Mouse (Mus musculus) neural tube, embryonic 14.5 days (tissue): ENCODE results near the gene Mtf1. TPM values are rescaled to one million over a fixed set of nuclear protein-coding genes. Genes with fewer than 3 reads are reported as not detected.

Experiments used
- ATAC-seq: fragments of 200-750 bp; cut with Nextera tagmentation; 2 replicates; pipeline ENCODE4 v1.8.0; 2017; ENCODE audit warnings: low read depth, mild to moderate bottlenecking, moderate TSS enrichment, moderate library complexity
- H3K27ac ChIP-seq: fragments of 300-500 bp; sonication (generic); 2 replicates; pipeline ENCODE4 v1.5.1; 2014; ENCODE audit warnings: low read depth, mild to moderate bottlenecking, control low read depth, low read length, moderate library complexity, mixed read lengths
- H3K27me3 ChIP-seq: fragments of 300-500 bp; sonication (generic); 2 replicates; pipeline ENCODE4 v1.6.1; 2014; ENCODE audit warnings: low read length; ENCODE audit not compliant: control insufficient read depth, insufficient read depth
- H3K36me3 ChIP-seq: fragments of 300-500 bp; sonication (generic); 2 replicates; pipeline ENCODE4 v1.6.1; 2014; ENCODE audit warnings: low read length, mixed read lengths; ENCODE audit not compliant: control insufficient read depth, insufficient read depth
- H3K4me1 ChIP-seq: fragments of 300-500 bp; sonication (generic); 2 replicates; pipeline ENCODE4 v1.6.1; 2014; ENCODE audit warnings: low read length; ENCODE audit not compliant: control insufficient read depth, insufficient read depth
- H3K4me2 ChIP-seq: fragments of 300-500 bp; sonication (generic); 2 replicates; pipeline ENCODE4 v1.6.1; 2014; ENCODE audit warnings: mild to moderate bottlenecking, low read depth, low read length, control low read depth
- H3K4me3 ChIP-seq: fragments of 300-500 bp; sonication (generic); 2 replicates; pipeline ENCODE4 v1.5.1; 2014; ENCODE audit warnings: low read depth, low read length, control low read depth, mixed read lengths
- H3K9ac ChIP-seq: fragments of 300-500 bp; sonication (generic); replicated peaks from 2 replicates; pipeline ENCODE4 v1.6.1; 2014; ENCODE audit warnings: low read depth, mild to moderate bottlenecking, control low read depth, low read length, mixed read lengths
- H3K9me3 ChIP-seq: fragments of 300-500 bp; sonication (generic); 2 replicates; pipeline ENCODE4 v1.6.1; 2016; ENCODE audit warnings: low read length; ENCODE audit not compliant: control insufficient read depth
- WGBS: fragments of 180-500 bp; shearing (Covaris S2); extraction: QIAGEN DNeasy Blood & Tissue Kit; methylation state at CpG from one replicate; pipeline ENCODE4 v1.1.7; 2014; 5-methylcytosine and 5-hydroxymethylcytosine counted together
- polyA plus RNA-seq: library from polyadenylated mRNA; unstranded; fragments of >200 nt; fragmentation: Nextera tagmentation; extraction: Ambion mirVana; gene quantifications from 2 replicates; pipeline ENCODE4 v1.2.1, GENCODE M21; 2014

Gene Mtf1
- polyA plus RNA-seq, 1 experiment from 2014 or later, result 11.9 TPM

DNA sequence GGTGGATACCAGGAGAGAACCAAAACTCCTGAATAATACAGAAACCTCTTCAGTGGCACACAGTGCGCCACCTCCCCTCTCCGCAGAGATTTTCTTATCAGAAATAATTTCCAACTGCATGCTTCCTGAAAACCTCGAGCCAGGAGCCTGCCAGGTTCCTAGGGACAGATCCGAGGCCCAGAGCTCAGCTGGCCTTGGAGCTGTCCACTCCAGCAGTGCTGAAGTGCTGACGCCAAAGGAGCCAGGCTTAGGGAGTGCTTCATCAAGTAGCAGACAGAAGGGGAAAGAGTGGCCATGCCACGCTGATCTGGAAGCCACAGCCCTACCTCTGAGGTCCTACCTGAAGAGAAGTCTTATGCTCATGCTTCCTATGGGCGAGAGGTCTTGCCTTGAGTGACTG lies 58.5 kb downstream of the Mtf1 start:
- WGBS, result 21% methylated on average over 7 of the region's 7 CpGs
- peaks cover 15% of the 10 kb centered on the region for H3K4me1 ChIP-seq

DNA sequence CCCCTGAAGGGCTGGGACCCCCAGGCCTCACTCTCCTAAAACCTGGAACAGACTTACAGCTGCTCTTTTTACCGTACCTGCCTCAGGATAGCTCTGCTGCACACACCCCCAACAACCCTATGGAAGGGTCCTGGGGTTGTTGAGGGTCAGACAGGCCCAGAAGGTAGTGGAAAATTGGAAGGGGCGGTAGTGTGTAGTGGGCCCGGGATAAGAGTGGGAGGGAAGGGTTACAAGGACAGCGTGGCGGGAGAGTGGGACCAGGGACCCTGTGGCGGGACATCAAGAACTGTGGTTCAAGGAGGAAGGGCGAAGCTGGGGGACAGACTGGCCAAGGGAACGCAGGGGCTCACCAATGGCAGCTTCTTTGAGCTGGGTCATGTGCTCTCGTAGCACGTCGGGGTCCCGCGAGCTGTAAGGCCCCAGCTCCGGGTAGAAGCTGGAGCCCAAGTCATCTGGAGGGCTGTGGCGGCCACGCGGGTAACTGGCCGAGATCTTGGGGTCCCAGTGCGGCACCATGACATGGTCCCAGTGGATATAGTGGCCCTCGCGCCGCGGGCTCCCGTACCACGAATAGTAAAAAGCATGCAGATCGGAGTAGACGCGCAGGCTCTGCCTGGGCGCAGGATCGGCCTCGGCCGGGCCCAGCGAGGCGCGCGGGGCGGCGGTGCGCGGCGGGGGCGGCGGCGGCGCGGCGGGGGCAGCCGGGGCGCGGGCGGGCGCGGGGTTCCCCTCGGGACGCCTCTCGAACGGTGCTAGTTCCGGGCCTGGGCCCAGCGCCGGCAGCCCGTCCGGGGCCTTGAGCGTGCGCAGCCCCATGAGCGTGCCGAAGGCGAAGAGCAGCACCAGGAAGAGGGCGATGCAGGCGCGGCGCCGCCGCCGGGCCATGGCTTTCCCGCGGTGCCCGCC lies 59.6 kb downstream of the Mtf1 start, which contains the start of gene Maneal:
Gene Maneal (minus strand): TSS at position 889 of the 906 bp plus-strand sequence.
- Histone ChIP-seq H3K9me3 (no peaks in the 10 kb centered on the region), H3K9ac (peak within 1 kb of the TSS; percentile 88), H3K4me3 (peak within 1 kb of the TSS; percentile 78), H3K27me3 (no peaks in the 10 kb centered on the region), H3K4me2 (peak within 1 kb of the TSS; percentile 90), H3K36me3 (peaks cover 19% of the 10 kb centered on the region), H3K27ac (peak within 1 kb of the TSS; percentile 82), H3K4me1 (peaks cover 15% of the 10 kb centered on the region)
- 2% methylated on average over 49 of the region's 77 CpGs for WGBS
- ATAC-seq, result peak; percentile 67

More for the DNA sequence above, 58.5 kb downstream of the Mtf1 start:
- Histone ChIP-seq H3K27me3 (no peaks in the 10 kb centered on the region), H3K4me3 (peak overlapping the region; percentile 78), H3K9ac (peak overlapping the region; percentile 22; the same call in 1 of the 2 replicates), H3K4me2 (peak overlapping the region; percentile 90), H3K9me3 (no peaks in the 10 kb centered on the region), H3K36me3 (peaks cover 30% of the 10 kb centered on the region), H3K27ac (no peak overlapping the region)
- no peak for ATAC-seq

DNA sequence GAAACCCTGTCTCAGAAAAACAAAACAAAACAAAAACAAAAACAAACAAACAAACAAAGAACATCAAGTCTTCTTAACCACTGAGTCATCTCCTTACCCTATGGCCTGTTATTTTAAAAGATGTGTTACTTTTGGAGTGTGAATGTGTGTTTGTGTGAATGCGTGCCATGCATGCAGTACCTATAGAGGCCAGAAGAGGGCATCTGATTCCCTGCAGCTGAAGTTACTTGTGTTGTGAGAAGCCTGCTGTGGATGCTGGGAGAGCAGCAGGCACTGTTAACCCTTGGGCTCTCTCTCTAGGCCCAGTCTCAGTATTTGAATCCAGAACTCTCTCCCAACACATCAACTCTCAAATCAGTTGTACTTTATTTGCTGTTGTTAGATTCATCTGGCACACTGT lies 70.8 kb downstream of the Mtf1 start:
- Histone ChIP-seq H3K4me2 (no peak overlapping the region), H3K9me3 (no peaks in the 10 kb centered on the region), H3K27me3 (no peaks in the 10 kb centered on the region), H3K27ac (no peak overlapping the region), H3K36me3 (no peaks in the 10 kb centered on the region), H3K4me3 (no peak overlapping the region), H3K9ac (no peak overlapping the region), H3K4me1 (no peaks in the 10 kb centered on the region)
- 92% methylated on average over 1 of the region's 1 CpGs for WGBS
- ATAC-seq, result no peak

DNA sequence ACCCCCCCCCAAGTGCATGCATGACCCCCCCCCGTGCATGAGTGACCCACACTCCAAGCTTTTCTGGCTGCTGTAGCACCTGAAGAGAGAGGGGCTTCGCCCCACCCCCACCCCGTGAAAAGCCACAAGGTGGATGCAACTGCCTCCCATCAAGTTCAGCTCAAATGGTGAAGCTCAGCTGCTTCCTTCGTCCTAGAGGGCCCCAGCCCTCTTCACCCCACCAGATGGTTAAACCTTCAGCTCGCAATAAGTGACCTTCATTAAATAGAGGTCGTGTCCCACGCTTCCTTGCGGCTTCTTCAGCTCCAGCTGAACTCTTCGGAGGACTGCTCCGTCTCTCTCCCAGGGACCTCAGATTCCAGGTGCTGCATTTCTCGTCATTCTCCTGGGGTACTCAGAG lies 78.7 kb downstream of the Mtf1 start, which contains the start of gene Epha10:
Gene Epha10 (plus strand): TSS at position 301 of the 400 bp plus-strand sequence.
- WGBS, result 3% methylated on average over 11 of the region's 11 CpGs
- Histone ChIP-seq H3K27me3 (no peaks in the 10 kb centered on the region; the same call in 1 of the 2 replicates), H3K4me3 (peak within 1 kb of the TSS; percentile 42), H3K9me3 (no peaks in the 10 kb centered on the region), H3K9ac (peak within 1 kb of the TSS; percentile 55), H3K36me3 (no peaks in the 10 kb centered on the region), H3K4me2 (peak within 1 kb of the TSS; percentile 65), H3K27ac (peak within 1 kb of the TSS; percentile 28; the same call in 1 of the 2 replicates), H3K4me1 (0 out of 2 replicates have a peak, but pooled peaks cover 7% of the 10 kb centered on the region)
- no peak for ATAC-seq

DNA sequence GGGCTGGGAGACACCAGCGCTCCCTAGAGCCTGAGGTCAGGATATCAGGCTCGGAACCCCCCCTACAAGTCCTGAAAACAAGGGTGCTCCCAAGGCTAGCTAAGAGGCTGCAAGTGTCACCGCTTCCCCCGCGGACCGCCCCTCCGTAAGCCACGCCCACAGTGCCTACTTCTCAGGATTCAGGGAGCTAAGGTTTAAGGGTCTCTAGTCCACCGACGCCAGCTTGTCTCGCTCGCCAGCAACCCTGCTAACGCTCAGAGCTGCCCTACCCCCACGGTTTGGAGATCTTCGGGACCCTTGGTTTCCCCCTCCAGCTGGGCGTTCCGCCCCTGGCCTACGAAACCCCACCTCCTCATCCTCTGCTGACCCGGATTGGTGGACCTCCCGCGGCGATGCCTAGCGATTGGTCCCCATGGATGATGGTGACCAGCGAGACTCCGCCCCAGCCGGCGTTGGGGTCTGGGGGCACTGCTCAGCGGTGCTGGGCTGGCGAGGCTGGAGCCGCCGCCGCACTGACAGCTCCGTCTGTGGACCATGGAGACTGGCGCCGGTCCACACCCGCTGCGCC lies 79.5 kb downstream of the Mtf1 start:
- peak overlapping the region; percentile 55 for H3K9ac ChIP-seq
- no peaks in the 10 kb centered on the region for H3K9me3 ChIP-seq
- 0 out of 2 replicates have a peak, but pooled peaks cover 7% of the 10 kb centered on the region for H3K4me1 ChIP-seq
- peak overlapping the region; percentile 65 for H3K4me2 ChIP-seq
- H3K27ac ChIP-seq, result no peak overlapping the region
- under 1% methylated on average over 37 of the region's 37 CpGs for WGBS
- H3K27me3 ChIP-seq, result no peaks in the 10 kb centered on the region; the same call in 1 of the 2 replicates
- ATAC-seq, result peak; percentile 96
- H3K36me3 ChIP-seq, result no peaks in the 10 kb centered on the region
- H3K4me3 ChIP-seq, result peak overlapping the region; percentile 42

DNA sequence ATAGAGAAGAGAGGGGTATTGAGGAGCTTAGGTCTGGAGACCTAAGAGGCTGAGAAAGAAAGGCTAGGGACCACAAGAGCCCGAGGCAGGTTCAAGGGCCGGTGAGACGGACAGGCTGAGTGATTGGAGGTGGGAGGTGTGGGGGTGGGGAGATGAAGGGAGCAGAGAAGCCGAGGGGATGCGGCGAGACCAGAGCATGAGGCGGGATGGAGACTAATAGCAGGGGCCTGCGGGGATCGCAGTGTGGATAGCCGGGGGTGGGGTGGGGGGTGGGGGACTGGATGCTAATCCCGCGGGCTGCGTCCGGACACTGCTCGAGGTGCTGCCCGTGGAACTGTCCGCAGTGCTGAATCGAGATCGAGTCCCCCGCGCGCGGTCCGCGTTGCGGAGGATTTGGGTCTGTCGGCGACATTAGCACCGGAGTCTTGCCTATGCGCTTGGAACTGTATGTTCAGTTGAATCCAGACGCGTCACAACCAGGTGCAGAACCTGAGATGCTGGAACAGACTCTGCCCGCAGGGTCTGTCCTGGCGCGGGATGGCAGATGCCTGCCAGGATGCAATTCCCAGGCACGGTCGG lies 80.3 kb downstream of the Mtf1 start:
- no peaks in the 10 kb centered on the region for H3K36me3 ChIP-seq
- peak overlapping the region; percentile 55 for H3K9ac ChIP-seq
- H3K4me3 ChIP-seq, result peak overlapping the region; percentile 42
- H3K4me2 ChIP-seq, result peak overlapping the region; percentile 65
- no peaks in the 10 kb centered on the region for H3K9me3 ChIP-seq
- 1% methylated on average over 28 of the region's 37 CpGs for WGBS
- 0 out of 2 replicates have a peak, but pooled peaks cover 7% of the 10 kb centered on the region for H3K4me1 ChIP-seq
- H3K27me3 ChIP-seq, result no peaks in the 10 kb centered on the region; the same call in 1 of the 2 replicates
- peak; percentile 30 for ATAC-seq
- peak overlapping the region; percentile 22; the same call in 1 of the 2 replicates for H3K27ac ChIP-seq

DNA sequence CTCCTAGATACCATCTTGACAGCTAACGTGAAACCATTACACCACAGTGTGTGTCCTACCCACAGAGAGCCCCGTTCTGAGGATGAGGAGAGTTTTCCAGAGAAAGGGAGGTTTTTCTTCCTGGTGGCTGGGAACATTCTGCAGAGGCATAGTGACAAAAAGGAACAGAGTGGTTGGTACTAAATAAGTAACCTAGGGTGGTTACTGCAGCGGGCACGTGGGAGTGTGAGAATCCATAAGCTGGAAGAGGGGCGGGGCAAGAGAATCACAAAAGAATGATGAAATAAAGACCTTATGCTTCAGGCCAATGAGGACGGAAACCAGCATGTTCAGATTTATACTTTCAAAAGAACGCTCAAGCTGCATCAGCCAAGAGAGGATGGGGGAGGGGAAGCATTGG lies 86.8 kb downstream of the Mtf1 start:
- no peak for ATAC-seq
- Histone ChIP-seq H3K36me3 (no peaks in the 10 kb centered on the region), H3K9ac (no peak overlapping the region), H3K27me3 (no peaks in the 10 kb centered on the region; the same call in 1 of the 2 replicates), H3K27ac (no peak overlapping the region), H3K9me3 (no peaks in the 10 kb centered on the region), H3K4me2 (no peak overlapping the region), H3K4me1 (no peaks in the 10 kb centered on the region; the same call in 1 of the 2 replicates), H3K4me3 (no peak overlapping the region)
- WGBS, result 77% methylated on average over 7 of the region's 7 CpGs

DNA sequence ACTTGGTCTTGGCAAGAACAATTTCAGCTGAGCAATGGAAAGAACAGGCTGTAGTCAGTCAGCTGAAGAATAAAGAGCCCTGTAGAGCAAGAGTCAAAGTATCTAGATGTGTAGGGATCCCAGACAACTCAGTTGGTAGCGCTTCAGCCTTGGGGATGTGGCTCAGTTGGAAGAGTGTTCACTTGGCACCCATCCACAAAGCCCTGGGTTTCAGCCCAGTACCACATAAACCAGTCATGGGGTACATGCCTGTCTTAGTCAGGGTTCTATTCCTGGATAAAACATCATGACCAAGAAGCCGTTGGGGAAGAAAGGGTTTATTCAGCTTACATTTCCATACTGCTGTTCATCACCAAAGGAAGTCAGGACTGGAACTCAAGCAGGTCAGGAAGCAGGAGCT lies 88.0 kb downstream of the Mtf1 start:
- H3K4me2 ChIP-seq, result no peak overlapping the region
- no peak for ATAC-seq
- WGBS, result 83% methylated on average over 2 of the region's 2 CpGs
- no peaks in the 10 kb centered on the region; the same call in 1 of the 2 replicates for H3K4me1 ChIP-seq
- H3K36me3 ChIP-seq, result no peaks in the 10 kb centered on the region
- no peak overlapping the region for H3K27ac ChIP-seq
- no peaks in the 10 kb centered on the region; the same call in 1 of the 2 replicates for H3K27me3 ChIP-seq
- no peak overlapping the region for H3K4me3 ChIP-seq
- no peaks in the 10 kb centered on the region for H3K9me3 ChIP-seq
- no peak overlapping the region for H3K9ac ChIP-seq
